Mouse (Mus musculus): Measurements from ENCODE around the gene Dock9. TPM values are rescaled to one million over a fixed set of nuclear protein-coding genes. Genes with fewer than 3 reads are reported as not detected.

Gene Dock9
- total and polyA plus RNA-seq, 3 experiments: 3.4 to 21.7 (median 9.3) TPM

DNA sequence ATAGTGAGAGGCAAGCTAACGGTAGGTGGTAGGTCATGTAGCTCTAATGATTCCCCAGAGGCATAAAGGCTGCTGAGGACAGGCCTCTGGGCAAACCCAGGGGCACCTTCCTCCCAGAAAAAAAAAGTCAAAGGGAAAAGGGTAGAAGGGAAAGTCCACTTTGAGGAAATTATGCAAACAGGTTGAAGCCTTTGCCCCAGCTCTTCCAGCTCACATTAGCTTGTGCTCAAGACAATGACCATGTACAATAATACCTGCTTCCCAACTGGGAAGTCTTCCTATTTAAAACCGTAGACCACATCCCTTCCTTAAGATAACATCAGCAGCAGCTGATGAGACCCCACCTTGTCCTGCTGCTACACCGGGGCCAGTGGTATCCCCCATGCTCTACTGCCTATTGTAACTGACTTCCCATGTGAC is 91.1 kb downstream of the Dock9 start:
- no peak for DNase-seq (ENCODE audit: low spot score)
- ATAC-seq (ENCODE audit: extremely low read depth, insufficient number of reproducible peaks, low FRiP score, poor library complexity, severe bottlenecking): no peak
- peaks cover 8% of the 10 kb centered on the region for H3K4me1 ChIP-seq (ENCODE audit: insufficient read depth, low read depth, low read length)
- H3K9me3 ChIP-seq (replicated peaks): no peaks in the 10 kb centered on the region
- peaks cover 2% of the 10 kb centered on the region for H3K36me3 ChIP-seq (replicated peaks)
- H3K27me3 ChIP-seq (ENCODE audit: insufficient read depth, low read length): no peaks in the 10 kb centered on the region
- no peak for TF ChIP-seq GATA1 (IDR thresholded peaks at IDR 0.05; ENCODE audit: borderline replicate concordance, low read length)
- no peak for TF ChIP-seq GATA2 (IDR thresholded peaks at IDR 0.05; ENCODE audit: borderline replicate concordance, low read depth, low read length)
- TF ChIP-seq POLR2AphosphoS5 (IDR thresholded peaks at IDR 0.05; ENCODE audit: insufficient replicate concordance, low read depth, low read length): no peak
- no peak for TF ChIP-seq CTCF (IDR thresholded peaks at IDR 0.05; ENCODE audit: low read depth, low read length)
- TF ChIP-seq TAL1 (conservative IDR thresholded peaks at IDR 0.05; ENCODE audit: low read depth, low read length): no peak
- H3K4me3 ChIP-seq (ENCODE audit: low read depth, low read length): no peak overlapping the region

DNA sequence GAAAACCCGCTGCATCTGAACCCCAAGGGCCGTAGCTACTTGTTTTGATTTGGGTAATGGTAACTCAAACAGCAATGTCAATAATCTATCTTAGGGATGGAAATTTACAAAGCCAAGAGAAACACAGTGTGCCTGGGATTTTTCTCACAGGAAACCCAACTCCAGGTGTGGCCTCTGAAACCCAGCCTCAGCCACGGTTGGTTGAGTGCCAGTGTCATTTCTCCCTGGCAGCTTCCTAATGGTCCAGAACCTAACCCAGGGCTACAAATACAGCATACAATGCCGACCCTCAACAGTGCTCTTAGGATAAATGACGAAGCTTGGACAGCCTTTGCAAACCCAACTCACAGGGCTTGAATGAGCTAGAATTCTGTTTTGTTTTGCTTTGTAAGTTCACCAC is 92.0 kb downstream of the Dock9 start:
- no peaks in the 10 kb centered on the region for H3K4me1 ChIP-seq (ENCODE audit: insufficient read depth, low read depth, low read length)
- no peaks in the 10 kb centered on the region for H3K27me3 ChIP-seq (ENCODE audit: insufficient read depth, low read length)
- ATAC-seq (ENCODE audit: extremely low read depth, insufficient number of reproducible peaks, low FRiP score, poor library complexity, severe bottlenecking) (no peak), DNase-seq (ENCODE audit: low spot score) (no peak)
- TF ChIP-seq GATA2 (IDR thresholded peaks at IDR 0.05; ENCODE audit: borderline replicate concordance, low read depth, low read length) (no peak), TAL1 (conservative IDR thresholded peaks at IDR 0.05; ENCODE audit: low read depth, low read length) (no peak), GATA1 (IDR thresholded peaks at IDR 0.05; ENCODE audit: borderline replicate concordance, low read length) (no peak), CTCF (IDR thresholded peaks at IDR 0.05; ENCODE audit: low read depth, low read length) (no peak), POLR2AphosphoS5 (IDR thresholded peaks at IDR 0.05; ENCODE audit: insufficient replicate concordance, low read depth, low read length) (no peak)
- no peak overlapping the region for H3K4me3 ChIP-seq (ENCODE audit: low read depth, low read length)
- no peaks in the 10 kb centered on the region for H3K9me3 ChIP-seq (replicated peaks)
- peaks cover 2% of the 10 kb centered on the region for H3K36me3 ChIP-seq (replicated peaks)

DNA sequence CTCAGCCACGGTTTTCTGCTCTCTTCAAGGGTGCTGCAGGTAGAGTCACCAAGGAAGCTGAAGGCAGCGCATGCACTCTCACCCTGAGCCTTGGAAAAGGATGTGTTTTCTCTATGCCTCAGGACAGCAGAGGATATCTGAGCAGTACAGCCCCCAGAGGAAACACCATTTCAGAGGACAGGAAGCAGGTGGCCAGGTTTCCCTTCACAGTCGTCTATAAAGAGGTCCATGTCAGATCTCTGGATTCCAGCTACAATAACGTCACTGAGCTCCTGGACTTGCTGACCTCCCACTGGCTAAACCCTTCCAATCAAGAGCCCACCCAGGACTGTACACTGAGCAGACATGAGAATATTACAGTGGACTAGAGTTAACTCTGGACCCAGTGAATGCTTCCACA is 95.1 kb downstream of the Dock9 start:
- no peak for DNase-seq (ENCODE audit: low spot score)
- no peak overlapping the region for H3K4me3 ChIP-seq (ENCODE audit: low read depth, low read length)
- no peaks in the 10 kb centered on the region for H3K36me3 ChIP-seq (replicated peaks)
- ATAC-seq (ENCODE audit: extremely low read depth, insufficient number of reproducible peaks, low FRiP score, poor library complexity, severe bottlenecking): no peak
- H3K27me3 ChIP-seq (ENCODE audit: insufficient read depth, low read length): no peaks in the 10 kb centered on the region
- no peaks in the 10 kb centered on the region for H3K9me3 ChIP-seq (replicated peaks)
- TF ChIP-seq CTCF (IDR thresholded peaks at IDR 0.05; ENCODE audit: low read depth, low read length) (no peak), TAL1 (conservative IDR thresholded peaks at IDR 0.05; ENCODE audit: low read depth, low read length) (no peak), GATA2 (IDR thresholded peaks at IDR 0.05; ENCODE audit: borderline replicate concordance, low read depth, low read length) (no peak), GATA1 (IDR thresholded peaks at IDR 0.05; ENCODE audit: borderline replicate concordance, low read length) (no peak), POLR2AphosphoS5 (IDR thresholded peaks at IDR 0.05; ENCODE audit: insufficient replicate concordance, low read depth, low read length) (no peak)
- no peaks in the 10 kb centered on the region; the same call in 1 of the 2 replicates for H3K4me1 ChIP-seq (ENCODE audit: insufficient read depth, low read depth, low read length)

DNA sequence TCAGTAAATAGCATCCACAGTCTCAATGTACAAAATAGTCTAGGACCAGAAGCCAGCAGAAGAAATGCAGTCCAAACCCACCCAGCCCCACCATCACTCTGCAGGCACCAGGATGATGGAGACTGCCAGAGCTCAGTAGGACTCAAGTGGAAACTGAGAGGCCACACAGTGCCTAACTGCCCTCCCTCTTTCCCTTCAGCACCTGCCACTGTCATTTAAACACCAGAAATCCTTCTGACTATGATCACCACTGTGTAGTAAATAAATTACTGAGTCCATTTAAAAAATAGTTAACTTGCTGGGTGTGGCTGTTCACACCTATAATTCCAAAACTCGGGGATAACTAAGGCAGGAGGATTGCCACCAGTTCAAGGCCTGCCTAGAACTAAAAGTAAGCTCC is 97.6 kb downstream of the Dock9 start:
- no peak for ATAC-seq (ENCODE audit: extremely low read depth, insufficient number of reproducible peaks, low FRiP score, poor library complexity, severe bottlenecking)

DNA sequence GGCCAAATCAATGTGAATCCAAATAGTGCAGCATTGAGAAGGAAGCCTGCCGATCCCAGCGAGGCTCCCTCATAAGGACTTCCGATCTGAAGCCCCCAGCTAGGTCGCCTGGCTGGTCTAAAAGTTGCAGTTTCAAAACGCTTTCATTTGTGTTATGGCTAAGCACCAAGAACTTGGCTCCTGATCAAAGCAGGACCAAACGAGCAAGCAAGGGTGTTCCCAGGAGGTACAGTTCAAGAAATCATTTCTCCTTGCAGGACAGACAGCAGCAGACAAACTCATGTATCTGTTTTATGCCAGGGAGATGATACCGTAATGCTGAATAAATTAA is 99.1 kb downstream of the Dock9 start:
- DNase-seq (ENCODE audit: low spot score) (no peak), ATAC-seq (ENCODE audit: extremely low read depth, insufficient number of reproducible peaks, low FRiP score, poor library complexity, severe bottlenecking) (no peak)
- Histone ChIP-seq H3K27me3 (ENCODE audit: insufficient read depth, low read length) (no peaks in the 10 kb centered on the region), H3K4me1 (ENCODE audit: insufficient read depth, low read depth, low read length) (no peaks in the 10 kb centered on the region; the same call in 1 of the 2 replicates), H3K36me3 (replicated peaks) (no peaks in the 10 kb centered on the region), H3K9me3 (replicated peaks) (no peaks in the 10 kb centered on the region), H3K4me3 (ENCODE audit: low read depth, low read length) (no peak overlapping the region)
- TF ChIP-seq CTCF (IDR thresholded peaks at IDR 0.05; ENCODE audit: low read depth, low read length) (no peak), GATA1 (IDR thresholded peaks at IDR 0.05; ENCODE audit: borderline replicate concordance, low read length) (no peak), GATA2 (IDR thresholded peaks at IDR 0.05; ENCODE audit: borderline replicate concordance, low read depth, low read length) (no peak), POLR2AphosphoS5 (IDR thresholded peaks at IDR 0.05; ENCODE audit: insufficient replicate concordance, low read depth, low read length) (no peak), TAL1 (conservative IDR thresholded peaks at IDR 0.05; ENCODE audit: low read depth, low read length) (no peak)

More for the DNA sequence above, 97.6 kb downstream of the Dock9 start:
- Histone ChIP-seq H3K4me3 (ENCODE audit: low read depth, low read length) (no peak overlapping the region), H3K9me3 (replicated peaks) (no peaks in the 10 kb centered on the region), H3K36me3 (replicated peaks) (no peaks in the 10 kb centered on the region), H3K27me3 (ENCODE audit: insufficient read depth, low read length) (no peaks in the 10 kb centered on the region), H3K4me1 (ENCODE audit: insufficient read depth, low read depth, low read length) (no peaks in the 10 kb centered on the region; the same call in 1 of the 2 replicates)
- no peak for DNase-seq (ENCODE audit: low spot score)
- TF ChIP-seq GATA1 (IDR thresholded peaks at IDR 0.05; ENCODE audit: borderline replicate concordance, low read length) (no peak), GATA2 (IDR thresholded peaks at IDR 0.05; ENCODE audit: borderline replicate concordance, low read depth, low read length) (no peak), TAL1 (conservative IDR thresholded peaks at IDR 0.05; ENCODE audit: low read depth, low read length) (no peak), CTCF (IDR thresholded peaks at IDR 0.05; ENCODE audit: low read depth, low read length) (no peak), POLR2AphosphoS5 (IDR thresholded peaks at IDR 0.05; ENCODE audit: insufficient replicate concordance, low read depth, low read length) (no peak)

DNA sequence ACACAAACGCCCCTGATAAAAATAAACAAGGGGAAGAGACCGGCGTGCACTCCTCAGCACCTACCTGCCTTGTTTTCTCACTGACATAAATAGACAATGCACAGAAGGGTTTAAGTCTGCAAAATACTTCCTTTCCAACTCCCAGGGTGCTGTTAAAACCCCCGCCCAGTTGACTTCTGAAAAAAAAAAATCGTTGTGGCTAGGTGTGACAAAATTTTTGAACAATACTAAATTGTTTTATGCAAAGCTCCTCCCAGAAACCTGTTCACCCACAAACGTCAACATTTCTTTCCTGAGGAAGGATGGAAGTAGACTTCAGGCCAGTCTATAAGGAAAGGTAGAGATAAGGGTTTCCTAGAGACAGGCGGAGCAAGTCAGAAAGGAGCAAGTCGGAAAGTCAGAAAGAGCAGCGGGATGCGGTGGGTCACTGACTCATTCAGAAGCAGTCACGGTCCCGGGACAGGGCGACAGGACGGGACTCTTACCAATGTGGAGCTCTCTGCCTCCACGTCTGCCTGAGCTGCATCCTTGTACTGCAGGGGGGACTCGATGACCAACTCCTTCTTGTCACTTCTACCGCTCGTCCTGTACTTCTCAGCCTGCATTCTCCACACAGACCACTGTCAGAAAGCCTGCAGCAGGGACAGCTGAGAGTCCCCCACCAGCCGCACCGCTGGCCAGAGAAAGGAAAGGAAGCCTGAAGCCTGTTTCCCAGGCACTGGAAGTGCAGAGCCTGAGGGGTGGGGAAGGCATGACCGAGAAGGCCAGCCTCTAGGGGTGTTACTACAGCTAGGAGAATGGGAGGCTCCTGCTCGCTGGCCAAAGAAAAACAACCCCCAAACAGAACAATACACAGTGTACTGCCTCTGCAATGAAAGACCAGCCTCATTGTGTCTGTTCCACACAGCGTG is 99.7 kb downstream of the Dock9 start:
- no peak for ATAC-seq (ENCODE audit: extremely low read depth, insufficient number of reproducible peaks, low FRiP score, poor library complexity, severe bottlenecking)
- H3K4me1 ChIP-seq (ENCODE audit: insufficient read depth, low read depth, low read length): no peaks in the 10 kb centered on the region; the same call in 1 of the 2 replicates
- H3K9me3 ChIP-seq (replicated peaks): no peaks in the 10 kb centered on the region
- H3K36me3 ChIP-seq (replicated peaks): no peaks in the 10 kb centered on the region
- DNase-seq (ENCODE audit: low spot score): no peak
- TF ChIP-seq TAL1 (conservative IDR thresholded peaks at IDR 0.05; ENCODE audit: low read depth, low read length): no peak
- no peak for TF ChIP-seq CTCF (IDR thresholded peaks at IDR 0.05; ENCODE audit: low read depth, low read length)
- TF ChIP-seq POLR2AphosphoS5 (IDR thresholded peaks at IDR 0.05; ENCODE audit: insufficient replicate concordance, low read depth, low read length): no peak
- no peak for TF ChIP-seq GATA2 (IDR thresholded peaks at IDR 0.05; ENCODE audit: borderline replicate concordance, low read depth, low read length)
- TF ChIP-seq GATA1 (IDR thresholded peaks at IDR 0.05; ENCODE audit: borderline replicate concordance, low read length): no peak
- H3K27me3 ChIP-seq (ENCODE audit: insufficient read depth, low read length): no peaks in the 10 kb centered on the region
- no peak overlapping the region for H3K4me3 ChIP-seq (ENCODE audit: low read depth, low read length)

All from G1E (cell line).